Mouse (Mus musculus): ENCODE results near the gene Pip4k2c.
A peak's percentile ranks its signal among the peaks of the same experiment; 100 is the strongest.

Pip4k2c gene

GRCm38 (mm10) chr10:127189116-127189650, 22.2 kb downstream of the Pip4k2c start:
- peak; percentile 60 for DNase-seq (ENCODE audit: low spot score)

GRCm38 (mm10) chr10:127188465-127189115, 22.8 kb downstream of the Pip4k2c start:
- peak; percentile 84 for DNase-seq (ENCODE audit: low spot score)

- DNase-seq (ENCODE audit: low spot score) = no peak
These were observed 23.3 kb downstream of the Pip4k2c start for GRCm38 (mm10) chr10:127188079-127188453.

- no peak for DNase-seq (ENCODE audit: low spot score)
These were observed 23.9 kb downstream of the Pip4k2c start for GRCm38 (mm10) chr10:127187371-127188078.

GRCm38 (mm10) chr10:127186451-127186850, 24.9 kb downstream of the Pip4k2c start:
- DNase-seq (ENCODE audit: low spot score) = no peak

- DNase-seq (ENCODE audit: low spot score) = no peak
These were observed 25.9 kb downstream of the Pip4k2c start for GRCm38 (mm10) chr10:127185506-127185905.

- DNase-seq (ENCODE audit: low spot score) = no peak
These were observed 26.3 kb downstream of the Pip4k2c start for GRCm38 (mm10) chr10:127185101-127185500.

- peak; percentile 37 for DNase-seq (ENCODE audit: low spot score)
These were observed 27.6 kb downstream of the Pip4k2c start for GRCm38 (mm10) chr10:127183759-127184158.

- DNase-seq (ENCODE audit: low spot score) = no peak
These were observed 28.8 kb downstream of the Pip4k2c start for GRCm38 (mm10) chr10:127182624-127183023.

- no peak for DNase-seq (ENCODE audit: low spot score)
These were observed 29.8 kb downstream of the Pip4k2c start for GRCm38 (mm10) chr10:127181566-127181965.

GRCm38 (mm10) chr10:127180695-127181047, 30.7 kb downstream of the Pip4k2c start:
- no peak for DNase-seq (ENCODE audit: low spot score)

GRCm38 (mm10) chr10:127179871-127180694, 31.3 kb downstream of the Pip4k2c start, which contains the start of gene Slc26a10:
Gene Slc26a10 (minus strand): TSS chr10:127180645.
- DNase-seq (ENCODE audit: low spot score) = peak; percentile 34

- DNase-seq (ENCODE audit: low spot score) = no peak
These were observed 32.9 kb downstream of the Pip4k2c start for GRCm38 (mm10) chr10:127178286-127179027.

- peak; percentile 93 for DNase-seq (ENCODE audit: low spot score)
These were observed 33.7 kb downstream of the Pip4k2c start for GRCm38 (mm10) chr10:127177719-127178118.

- no peak for DNase-seq (ENCODE audit: low spot score)
These were observed 34.1 kb downstream of the Pip4k2c start for GRCm38 (mm10) chr10:127177235-127177634.

GRCm38 (mm10) chr10:127176756-127177155, 34.6 kb downstream of the Pip4k2c start:
- no peak for DNase-seq (ENCODE audit: low spot score)

- no peak for DNase-seq (ENCODE audit: low spot score)
These were observed 35.2 kb downstream of the Pip4k2c start for GRCm38 (mm10) chr10:127176228-127176627.

- no peak for DNase-seq (ENCODE audit: low spot score)
These were observed 37.2 kb downstream of the Pip4k2c start for GRCm38 (mm10) chr10:127174170-127174569.

GRCm38 (mm10) chr10:127173148-127174065, 38.0 kb downstream of the Pip4k2c start:
- no peak for DNase-seq (ENCODE audit: low spot score)

GRCm38 (mm10) chr10:127171631-127172200, 39.7 kb downstream of the Pip4k2c start:
- DNase-seq (ENCODE audit: low spot score) = no peak
